Mouse (Mus musculus) brain, embryonic 14.5 days (tissue): Measurements from ENCODE around the gene 2700097O09Rik. TPM values are rescaled to one million over a fixed set of nuclear protein-coding genes. Genes with fewer than 3 reads are reported as not detected.
A peak's percentile ranks its signal among the peaks of the same experiment; 100 is the strongest.

Source experiments
- DNase-seq: peaks from one replicate; pipeline ENCODE4 v3.0.0-alpha.2; 2011; ENCODE audit warnings: low read depth
- CTCF ChIP-seq: fragments of 200-500 bp; IDR thresholded peaks from 2 replicates; pipeline ENCODE4 v1.5.1; 2012; ENCODE audit warnings: inconsistent platforms, mild to moderate bottlenecking, moderate library complexity, borderline replicate concordance; ENCODE audit not compliant: insufficient read depth, insufficient read length; ENCODE audit errors: extremely low read depth
- POLR2A ChIP-seq: fragments of 200-500 bp; IDR thresholded peaks from 2 replicates; pipeline ENCODE4 v1.6.1; 2012; ENCODE audit warnings: mild to moderate bottlenecking, inconsistent platforms, borderline replicate concordance; ENCODE audit not compliant: poor library complexity, insufficient read depth, insufficient read length, severe bottlenecking; ENCODE audit errors: extremely low read depth
- polyA plus RNA-seq: library from polyadenylated mRNA; depleted of rRNA; stranded (reverse); fragments of >200 nt; gene quantifications from 2 replicates; pipeline ENCODE4 v1.2.3, GENCODE M21; 2012

The 2700097O09Rik gene
- polyA plus RNA-seq, 1 experiment, result 25.7 TPM

DNA sequence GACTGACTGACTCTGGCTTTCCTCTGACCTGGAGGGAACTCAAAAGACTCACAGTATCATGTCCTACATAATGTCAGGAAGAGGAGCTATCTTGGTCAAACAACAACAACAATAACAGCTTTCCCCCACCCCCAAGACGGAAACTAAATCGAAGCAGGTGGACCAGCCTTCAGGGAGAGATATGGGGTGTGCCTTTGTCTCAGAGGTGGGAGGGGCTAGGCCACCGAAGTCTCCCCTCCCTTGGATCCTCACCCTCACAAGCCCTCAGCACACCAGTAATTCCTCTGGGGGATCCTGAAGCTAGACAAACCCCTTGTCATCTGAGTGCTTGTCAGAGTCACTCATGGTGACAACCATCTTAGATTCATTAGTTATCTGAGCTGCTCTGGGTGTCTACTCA is 20.1 kb downstream of the 2700097O09Rik start:
- no peak for TF ChIP-seq CTCF
- no peak for TF ChIP-seq POLR2A
- DNase-seq, result no peak

DNA sequence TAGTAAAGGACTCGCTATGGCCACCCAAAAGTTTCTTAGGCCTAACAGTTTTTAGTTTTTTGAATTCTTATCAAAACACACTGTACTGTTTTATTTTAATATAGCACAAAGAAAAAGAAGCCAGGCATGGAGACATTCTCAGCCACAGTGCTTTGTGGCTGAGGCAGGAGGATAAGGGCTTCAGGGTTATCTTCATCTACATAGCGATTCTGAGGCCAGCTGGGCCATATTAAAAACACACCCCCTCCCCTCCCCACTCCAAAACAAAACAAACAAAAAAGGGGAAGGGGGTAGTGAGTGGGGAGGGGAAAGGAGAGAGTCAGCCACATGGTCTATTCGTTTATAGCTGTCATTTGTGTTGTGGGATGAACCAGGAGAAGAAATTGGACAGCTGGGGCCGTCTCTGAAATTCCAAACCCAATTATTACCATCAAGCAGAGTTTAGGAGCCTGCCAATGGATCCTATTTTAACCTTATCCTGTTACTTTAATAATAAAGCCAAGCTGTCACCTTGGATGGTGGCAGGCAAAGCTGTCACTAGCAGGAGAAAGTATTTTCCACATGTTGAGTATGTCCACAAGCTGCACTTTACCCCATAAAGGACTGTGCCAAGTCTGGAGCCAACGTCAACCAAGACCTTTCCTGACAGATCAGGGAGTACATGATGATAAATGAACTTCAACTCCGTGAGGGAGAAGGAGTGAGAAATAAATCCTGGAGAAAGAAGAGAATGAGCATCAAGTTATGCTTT is 20.9 kb downstream of the 2700097O09Rik start:
- DNase-seq, result peak; percentile 14
- TF ChIP-seq CTCF, result no peak
- no peak for TF ChIP-seq POLR2A

DNA sequence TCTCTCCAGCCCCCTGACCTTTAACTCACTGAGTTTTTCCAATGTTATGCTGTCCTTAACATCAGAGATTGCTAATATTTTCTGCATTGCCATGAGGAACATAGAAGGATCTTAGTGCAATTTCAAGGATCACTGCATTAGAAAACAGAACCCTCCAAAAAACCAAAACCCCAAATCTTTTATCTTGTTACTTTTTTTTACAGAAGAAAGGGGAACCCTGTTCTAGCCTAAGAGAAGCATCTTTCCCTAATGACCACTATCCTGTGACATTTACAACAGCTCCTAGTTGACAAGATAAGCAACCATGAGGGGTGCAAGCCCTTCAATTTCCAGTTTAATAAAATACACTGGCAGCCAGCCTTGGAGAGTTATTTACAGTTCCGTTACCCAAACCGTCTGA is 23.2 kb downstream of the 2700097O09Rik start:
- no peak for TF ChIP-seq POLR2A
- TF ChIP-seq CTCF, result no peak
- DNase-seq, result no peak

DNA sequence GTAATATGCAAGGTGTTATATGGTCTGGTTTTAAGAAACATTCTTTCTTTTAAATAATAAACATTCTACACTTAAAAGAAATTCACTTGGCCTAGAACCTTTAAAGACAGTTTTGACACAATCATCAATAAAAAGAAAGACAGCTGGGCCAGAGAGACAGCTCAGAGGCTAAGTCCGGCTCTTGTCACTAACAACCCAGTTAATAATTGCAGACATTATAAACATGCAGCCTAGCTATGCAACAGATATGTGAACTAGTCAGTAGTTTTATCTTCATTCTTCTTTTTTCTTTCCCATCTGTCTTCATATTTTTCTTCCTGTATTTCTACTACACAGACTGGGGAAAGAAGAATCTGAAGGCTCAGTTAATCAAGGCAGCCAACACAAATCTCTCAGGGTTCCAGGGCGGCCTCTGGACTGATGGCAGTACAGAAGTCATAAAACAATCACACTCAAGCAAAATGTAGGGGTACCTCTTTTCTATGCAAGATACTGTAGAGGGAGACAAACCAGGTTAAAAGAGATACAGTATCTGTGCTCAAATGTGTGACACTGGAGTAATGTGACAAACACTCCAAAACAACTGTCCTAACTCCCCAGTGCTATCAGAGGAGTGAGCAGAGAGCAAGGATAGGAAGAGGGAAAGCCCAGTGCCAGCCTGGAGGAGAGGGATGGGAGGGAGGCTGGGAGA is 25.2 kb downstream of the 2700097O09Rik start:
- TF ChIP-seq POLR2A, result no peak
- no peak for TF ChIP-seq CTCF
- no peak for DNase-seq

DNA sequence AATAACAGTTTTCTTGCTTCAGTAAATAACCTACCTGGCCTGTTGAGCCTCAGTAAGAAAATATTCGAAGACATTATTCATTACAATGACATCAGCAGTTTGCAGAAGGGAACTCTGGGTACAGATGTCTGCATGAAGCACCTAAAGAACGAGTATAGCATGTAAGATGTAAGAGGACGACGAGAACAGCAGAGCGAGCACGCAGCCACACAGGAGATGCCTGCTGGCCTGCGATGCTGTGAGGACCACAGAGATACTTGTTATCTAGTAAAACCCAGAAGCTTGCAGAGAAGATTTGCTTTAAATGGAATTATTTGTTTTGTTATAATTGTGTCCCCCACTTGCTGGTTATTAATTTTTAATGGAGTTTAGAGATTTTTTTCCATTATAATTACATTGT is 26.6 kb downstream of the 2700097O09Rik start:
- DNase-seq, result no peak

DNA sequence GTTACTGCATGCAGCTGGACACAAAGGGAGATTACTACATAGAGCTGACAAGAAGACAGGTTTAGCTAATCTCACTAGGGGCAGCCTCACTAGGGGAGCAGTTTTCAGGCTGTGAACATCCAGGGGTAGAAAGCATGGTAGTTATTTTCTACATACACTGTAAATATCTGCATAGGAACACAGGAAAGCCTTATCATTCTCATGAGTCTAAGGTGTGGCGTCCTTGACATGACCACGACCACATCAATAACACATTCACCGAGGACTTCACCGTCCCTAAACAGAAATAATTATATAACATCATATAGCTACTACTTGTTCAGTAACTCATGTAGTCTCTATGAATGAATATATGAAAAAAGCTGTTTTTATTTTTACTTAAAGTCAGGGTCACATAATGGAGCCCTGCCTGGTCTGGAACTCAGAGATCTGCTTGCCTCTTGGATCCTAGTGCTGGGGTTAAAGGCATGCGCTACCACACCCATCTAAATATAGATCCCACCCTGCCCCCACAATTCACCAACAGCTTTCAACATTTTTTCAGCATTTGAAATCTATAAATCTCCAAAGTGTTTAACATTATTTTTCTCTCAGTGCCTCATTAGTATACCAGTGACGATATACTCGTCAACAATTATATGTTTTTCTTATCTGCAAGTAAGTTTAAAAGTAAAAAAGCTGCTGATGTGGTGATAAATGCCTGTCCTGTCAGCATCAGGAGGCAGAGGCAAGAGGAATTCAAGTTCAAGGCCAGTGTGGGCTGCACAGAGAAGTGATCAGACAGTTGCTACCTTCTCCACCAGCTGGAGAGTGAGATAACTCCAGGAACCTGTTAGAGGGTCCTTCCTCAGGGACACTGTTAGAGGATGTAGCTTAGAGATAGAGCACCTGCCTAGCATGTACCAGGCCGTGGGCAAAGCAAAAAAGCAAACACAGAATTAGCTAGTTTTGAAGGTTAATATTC is 28.4 kb downstream of the 2700097O09Rik start:
- no peak for TF ChIP-seq CTCF
- no peak for DNase-seq

More for the DNA sequence above, 26.6 kb downstream of the 2700097O09Rik start:
- TF ChIP-seq POLR2A (no peak), CTCF (no peak)

DNA sequence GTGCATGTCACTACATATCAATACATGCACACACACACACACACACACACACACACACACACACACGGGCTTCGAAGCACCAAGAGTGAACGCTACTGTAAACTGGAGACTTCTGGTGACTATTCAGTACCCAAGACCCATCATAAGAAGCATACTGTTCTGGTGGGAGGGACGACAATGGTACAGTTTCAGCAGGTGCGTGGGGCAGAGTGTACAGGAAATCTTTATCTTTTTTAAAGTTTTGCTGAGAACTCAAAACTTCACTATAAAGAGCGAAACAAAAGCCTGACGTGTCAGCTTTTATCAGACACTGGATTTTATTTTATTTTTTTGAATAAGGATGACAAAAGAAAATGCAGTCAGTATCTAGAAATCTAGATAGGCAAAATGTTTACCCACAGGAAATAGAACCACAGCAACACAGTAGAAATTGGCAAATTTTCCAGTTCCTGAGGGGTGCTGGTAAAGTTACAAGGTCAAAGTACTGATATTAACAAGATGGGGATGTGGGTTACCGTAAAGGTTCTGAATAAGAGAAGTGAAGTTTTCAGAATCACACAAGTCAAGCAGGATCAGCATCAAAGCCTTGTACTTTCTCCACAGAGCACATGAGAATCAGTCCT is 30.1 kb downstream of the 2700097O09Rik start:
- no peak for TF ChIP-seq POLR2A
- TF ChIP-seq CTCF, result no peak
- DNase-seq, result no peak

DNA sequence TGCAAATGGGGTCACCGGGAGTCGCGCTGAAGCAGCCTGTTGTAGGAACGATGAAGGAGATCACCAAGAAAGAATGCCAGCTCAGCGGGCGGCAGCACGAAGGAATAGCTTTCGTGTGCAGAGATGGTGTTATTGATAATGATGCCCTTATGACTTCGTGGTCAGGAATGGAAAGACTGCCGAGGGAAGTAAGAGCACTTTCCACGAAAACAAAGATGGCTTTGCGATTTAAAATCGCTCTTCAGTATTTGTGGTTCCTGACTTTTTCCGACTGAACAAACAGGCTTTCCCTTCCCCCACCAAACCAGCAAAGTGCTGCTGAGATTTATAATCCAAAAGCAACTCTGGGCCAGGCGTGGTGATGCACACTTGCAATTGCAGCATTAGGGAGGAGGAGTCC is 38.9 kb downstream of the 2700097O09Rik start:
- DNase-seq, result no peak
- TF ChIP-seq POLR2A (no peak), CTCF (no peak)

DNA sequence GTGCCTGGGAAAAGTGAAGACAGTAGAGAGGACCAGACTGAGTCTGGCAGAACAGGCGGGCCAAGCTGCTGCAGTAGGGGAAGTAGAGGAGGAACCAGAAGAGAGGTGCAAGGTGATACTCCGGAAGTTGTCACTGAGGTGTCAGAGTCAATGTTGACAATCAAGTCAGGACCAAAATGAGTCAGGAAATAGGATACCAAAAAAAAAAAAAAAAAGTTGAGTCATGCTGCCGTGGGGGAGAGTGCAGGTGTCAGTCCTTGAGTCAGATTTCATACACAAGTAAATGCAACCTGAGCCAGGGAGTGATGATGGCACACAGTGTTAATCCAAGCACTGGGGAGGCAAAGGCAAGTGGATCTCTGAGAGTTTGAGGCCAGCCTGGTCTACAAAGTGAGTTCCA is 52.8 kb downstream of the 2700097O09Rik start:
- no peak for TF ChIP-seq CTCF
- TF ChIP-seq POLR2A, result no peak
- DNase-seq, result no peak

DNA sequence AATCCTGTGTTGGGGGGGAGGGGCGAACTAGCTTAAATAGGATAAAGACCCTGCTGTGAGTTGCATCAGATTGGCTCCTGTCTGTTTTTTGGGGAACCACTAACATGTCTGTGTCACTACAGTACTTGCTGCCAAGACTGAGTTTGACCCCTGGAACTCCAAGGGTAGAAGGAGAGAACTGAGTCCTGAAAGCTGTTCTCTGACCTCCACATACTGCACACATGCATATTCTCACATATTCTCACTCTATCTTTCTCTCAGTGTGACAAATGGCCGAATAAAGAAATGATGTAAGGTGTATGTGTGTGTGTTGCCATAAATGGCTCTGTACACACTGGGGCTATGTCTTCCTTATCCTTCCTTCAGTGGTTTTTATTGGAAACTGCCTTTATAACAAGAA is 56.6 kb downstream of the 2700097O09Rik start:
- TF ChIP-seq POLR2A, result no peak
- no peak for TF ChIP-seq CTCF
- DNase-seq, result no peak

DNA sequence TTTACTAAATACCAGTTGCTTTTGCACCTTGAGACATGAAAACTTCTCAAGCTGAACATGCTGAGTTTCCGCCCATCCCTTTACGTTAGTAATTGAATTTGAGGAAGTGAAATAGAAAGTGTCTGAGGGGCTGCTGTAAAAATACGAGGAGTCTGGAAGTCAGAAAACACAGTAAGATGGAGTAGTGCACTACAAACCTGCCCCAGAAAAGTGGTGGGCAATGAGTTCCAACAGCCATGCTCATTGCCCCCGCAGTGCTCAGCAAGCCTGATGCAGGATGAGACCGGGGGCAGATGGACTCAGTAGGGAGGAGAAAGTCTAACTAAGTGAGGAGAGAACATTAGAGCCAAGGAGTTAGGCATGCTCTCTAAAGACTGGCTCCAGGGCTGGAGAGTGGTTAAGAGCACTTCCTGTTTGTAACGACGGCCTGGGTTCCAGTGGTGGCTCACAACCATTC is 60.5 kb downstream of the 2700097O09Rik start:
- TF ChIP-seq CTCF, result no peak
- no peak for TF ChIP-seq POLR2A
- no peak for DNase-seq
